Mouse (Mus musculus) embryonic facial prominence, embryonic 15.5 days (tissue): ENCODE measurements around the gene Eci2. TPM values are rescaled to one million over a fixed set of nuclear protein-coding genes. Genes with fewer than 3 reads are reported as not detected.
A peak's percentile ranks its signal among the peaks of the same experiment; 100 is the strongest.

Experiments
- ATAC-seq: fragments of 200-750 bp; cut with Nextera tagmentation; 2 replicates; pipeline ENCODE4 v1.8.0; 2017; ENCODE audit warnings: low read depth, moderate TSS enrichment; ENCODE audit not compliant: insufficient number of reproducible peaks, low FRiP score, low TSS enrichment
- H3K27ac ChIP-seq: fragments of 300-500 bp; sonication (generic); replicated peaks from 2 replicates; pipeline ENCODE4 v1.5.1; 2015; ENCODE audit warnings: mild to moderate bottlenecking, inconsistent platforms
- H3K27me3 ChIP-seq: fragments of 300-500 bp; sonication (generic); 2 replicates; pipeline ENCODE4 v1.6.1; 2015; ENCODE audit warnings: inconsistent platforms
- H3K36me3 ChIP-seq: fragments of 300-500 bp; sonication (generic); 2 replicates; pipeline ENCODE4 v1.6.1; 2015; ENCODE audit warnings: mild to moderate bottlenecking, inconsistent platforms
- H3K4me1 ChIP-seq: fragments of 300-500 bp; sonication (generic); 2 replicates; pipeline ENCODE4 v1.6.1; 2015; ENCODE audit warnings: inconsistent platforms
- H3K4me2 ChIP-seq: fragments of 300-500 bp; sonication (generic); replicated peaks from 2 replicates; pipeline ENCODE4 v1.6.1; 2015; ENCODE audit warnings: mild to moderate bottlenecking, inconsistent platforms
- H3K4me3 ChIP-seq: fragments of 300-500 bp; sonication (generic); replicated peaks from 2 replicates; pipeline ENCODE4 v1.5.1; 2015; ENCODE audit warnings: mild to moderate bottlenecking, inconsistent platforms
- H3K9ac ChIP-seq: fragments of 300-500 bp; sonication (generic); 2 replicates; pipeline ENCODE4 v1.6.1; 2015; ENCODE audit warnings: inconsistent platforms
- H3K9me3 ChIP-seq: fragments of 300-500 bp; sonication (generic); replicated peaks from 2 replicates; pipeline ENCODE4 v1.6.1; 2016; ENCODE audit warnings: inconsistent platforms
- WGBS: fragments of 180-500 bp; shearing (Covaris S2); methylation state at CpG from one replicate; pipeline ENCODE4 v1.1.7; 2015; 5-methylcytosine and 5-hydroxymethylcytosine counted together
- polyA plus RNA-seq: library from polyadenylated mRNA; unstranded; fragments of >200 nt; fragmentation: Nextera tagmentation; extraction: Ambion mirVana; gene quantifications from 2 replicates; pipeline ENCODE4 v1.2.1, GENCODE M21; 2015

Gene Eci2
- polyA plus RNA-seq = 129 and 138 TPM in 2 replicates

GRCm38 (mm10) chr13:35026879-35027278 is at the start of gene Eci2:
Gene Eci2 (minus strand): TSS chr13:35027096.
- Histone ChIP-seq H3K9ac (no peak within 1 kb of the TSS), H3K4me2 (peak within 1 kb of the TSS; percentile 38), H3K27me3 (no peaks in the 10 kb centered on the region), H3K4me3 (peak within 1 kb of the TSS; percentile 25), H3K4me1 (no peaks in the 10 kb centered on the region), H3K36me3 (no peaks in the 10 kb centered on the region), H3K9me3 (no peaks in the 10 kb centered on the region), H3K27ac (no peak within 1 kb of the TSS)
- WGBS = 4% methylated on average over 6 of the region's 6 CpGs
- ATAC-seq = no peak

GRCm38 (mm10) chr13:35074862-35075261 is 48.0 kb upstream of the Eci2 start:
- H3K4me3 ChIP-seq = no peak overlapping the region
- no peaks in the 10 kb centered on the region for H3K4me1 ChIP-seq
- no peak overlapping the region for H3K9ac ChIP-seq
- H3K27ac ChIP-seq = no peak overlapping the region
- H3K4me2 ChIP-seq = no peak overlapping the region
- no peaks in the 10 kb centered on the region for H3K27me3 ChIP-seq
- WGBS = 53% methylated on average over 1 of the region's 1 CpGs
- H3K9me3 ChIP-seq = no peaks in the 10 kb centered on the region
- H3K36me3 ChIP-seq = no peaks in the 10 kb centered on the region
- ATAC-seq = no peak

- no peaks in the 10 kb centered on the region for H3K27me3 ChIP-seq
- no peaks in the 10 kb centered on the region for H3K4me1 ChIP-seq
- ATAC-seq = no peak
- no peak overlapping the region for H3K27ac ChIP-seq
- no peaks in the 10 kb centered on the region for H3K36me3 ChIP-seq
- 62% methylated on average over 9 of the region's 9 CpGs for WGBS
- no peak overlapping the region for H3K9ac ChIP-seq
- H3K4me3 ChIP-seq = no peak overlapping the region
- H3K9me3 ChIP-seq = no peaks in the 10 kb centered on the region
- H3K4me2 ChIP-seq = no peak overlapping the region
Observed at GRCm38 (mm10) chr13:35070485-35071472, 43.9 kb upstream of the Eci2 start.

GRCm38 (mm10) chr13:35067084-35067483 is 40.2 kb upstream of the Eci2 start:
- no peak overlapping the region for H3K4me2 ChIP-seq
- no peaks in the 10 kb centered on the region for H3K4me1 ChIP-seq
- H3K36me3 ChIP-seq = no peaks in the 10 kb centered on the region
- no peak overlapping the region for H3K27ac ChIP-seq
- H3K9ac ChIP-seq = no peak overlapping the region
- no peaks in the 10 kb centered on the region for H3K9me3 ChIP-seq
- H3K4me3 ChIP-seq = no peak overlapping the region
- 78% methylated on average over 2 of the region's 2 CpGs for WGBS
- ATAC-seq = no peak
- H3K27me3 ChIP-seq = no peaks in the 10 kb centered on the region

- no peak overlapping the region for H3K27ac ChIP-seq
- H3K36me3 ChIP-seq = no peaks in the 10 kb centered on the region
- no peak for ATAC-seq
- H3K4me2 ChIP-seq = no peak overlapping the region
- WGBS = 62% methylated on average over 2 of the region's 2 CpGs
- no peak overlapping the region for H3K9ac ChIP-seq
- no peak overlapping the region for H3K4me3 ChIP-seq
- H3K27me3 ChIP-seq = no peaks in the 10 kb centered on the region
- no peaks in the 10 kb centered on the region for H3K4me1 ChIP-seq
- no peaks in the 10 kb centered on the region for H3K9me3 ChIP-seq
Observed at GRCm38 (mm10) chr13:35066033-35066432, 39.1 kb upstream of the Eci2 start.

GRCm38 (mm10) chr13:35064381-35064780 is 37.5 kb upstream of the Eci2 start:
- no peaks in the 10 kb centered on the region for H3K27me3 ChIP-seq
- H3K4me2 ChIP-seq = no peak overlapping the region
- no peak overlapping the region for H3K9ac ChIP-seq
- no peaks in the 10 kb centered on the region for H3K36me3 ChIP-seq
- no peak overlapping the region for H3K4me3 ChIP-seq
- H3K9me3 ChIP-seq = no peaks in the 10 kb centered on the region
- 58% methylated on average over 4 of the region's 4 CpGs for WGBS
- no peak overlapping the region for H3K27ac ChIP-seq
- no peak for ATAC-seq
- no peaks in the 10 kb centered on the region for H3K4me1 ChIP-seq

- Histone ChIP-seq H3K9me3 (no peaks in the 10 kb centered on the region), H3K36me3 (no peaks in the 10 kb centered on the region), H3K4me3 (no peak overlapping the region), H3K4me2 (no peak overlapping the region), H3K9ac (no peak overlapping the region), H3K27me3 (no peaks in the 10 kb centered on the region), H3K27ac (no peak overlapping the region), H3K4me1 (no peaks in the 10 kb centered on the region)
- no peak for ATAC-seq
- 15% methylated on average over 5 of the region's 5 CpGs for WGBS
Observed at GRCm38 (mm10) chr13:35058145-35058544, 31.2 kb upstream of the Eci2 start.

- no peaks in the 10 kb centered on the region for H3K27me3 ChIP-seq
- no peaks in the 10 kb centered on the region for H3K9me3 ChIP-seq
- no peak overlapping the region for H3K27ac ChIP-seq
- no peak overlapping the region for H3K4me2 ChIP-seq
- H3K4me3 ChIP-seq = no peak overlapping the region
- WGBS = 43% methylated on average over 5 of the region's 5 CpGs
- H3K9ac ChIP-seq = no peak overlapping the region
- no peaks in the 10 kb centered on the region for H3K4me1 ChIP-seq
- ATAC-seq = no peak
- H3K36me3 ChIP-seq = no peaks in the 10 kb centered on the region
Observed at GRCm38 (mm10) chr13:35036486-35036885, 9.6 kb upstream of the Eci2 start.

- no peak overlapping the region for H3K27ac ChIP-seq
- H3K4me3 ChIP-seq = no peak overlapping the region
- H3K9ac ChIP-seq = no peak overlapping the region
- H3K36me3 ChIP-seq = no peaks in the 10 kb centered on the region
- WGBS = 68% methylated on average over 4 of the region's 4 CpGs
- no peaks in the 10 kb centered on the region for H3K9me3 ChIP-seq
- no peaks in the 10 kb centered on the region for H3K27me3 ChIP-seq
- H3K4me1 ChIP-seq = no peaks in the 10 kb centered on the region
- no peak overlapping the region for H3K4me2 ChIP-seq
- ATAC-seq = no peak
Observed at GRCm38 (mm10) chr13:35035731-35036130, 8.8 kb upstream of the Eci2 start.

GRCm38 (mm10) chr13:35033571-35033970 is 6.7 kb upstream of the Eci2 start:
- no peak overlapping the region for H3K27ac ChIP-seq
- no peak overlapping the region for H3K4me2 ChIP-seq
- H3K9me3 ChIP-seq = no peaks in the 10 kb centered on the region
- no peak overlapping the region for H3K9ac ChIP-seq
- WGBS = 72% methylated on average over 4 of the region's 4 CpGs
- H3K36me3 ChIP-seq = no peaks in the 10 kb centered on the region
- no peaks in the 10 kb centered on the region for H3K27me3 ChIP-seq
- no peaks in the 10 kb centered on the region for H3K4me1 ChIP-seq
- no peak for ATAC-seq
- H3K4me3 ChIP-seq = no peak overlapping the region

- H3K9me3 ChIP-seq = no peaks in the 10 kb centered on the region
- no peak for ATAC-seq
- H3K36me3 ChIP-seq = no peaks in the 10 kb centered on the region
- H3K4me1 ChIP-seq = no peaks in the 10 kb centered on the region
- H3K4me2 ChIP-seq = no peak overlapping the region
- H3K4me3 ChIP-seq = no peak overlapping the region
- no peak overlapping the region for H3K9ac ChIP-seq
- H3K27ac ChIP-seq = no peak overlapping the region
- no peaks in the 10 kb centered on the region for H3K27me3 ChIP-seq
- WGBS = 80% methylated on average over 4 of the region's 4 CpGs
Observed at GRCm38 (mm10) chr13:35031684-35032082, 4.8 kb upstream of the Eci2 start.
